Mouse (Mus musculus): Measurements from ENCODE around the gene Adam15.

Gene Adam15

GRCm38 (mm10) chr3:89354816-89355511 is 5.2 kb upstream of the Adam15 start:
- peak; percentile 80 to 86 for DNase-seq (ENCODE audit: low spot score in 2 of 2)

GRCm38 (mm10) chr3:89351271-89351670 is 1.5 kb upstream of the Adam15 start:
- DNase-seq (ENCODE audit: low spot score in 2 of 2) = no peak

GRCm38 (mm10) chr3:89348911-89349868 is 606 bp downstream of the Adam15 start:
- peak; percentile 26 to 59 for DNase-seq (ENCODE audit: low spot score in 2 of 2)

- DNase-seq (ENCODE audit: low spot score in 2 of 2) = peak in 1 of 2 experiments; percentile 35
These were observed 1.9 kb downstream of the Adam15 start for GRCm38 (mm10) chr3:89347916-89348315.

GRCm38 (mm10) chr3:89346815-89347540 is 2.8 kb downstream of the Adam15 start:
- DNase-seq (ENCODE audit: low spot score in 2 of 2) = no peak

- no peak for DNase-seq (ENCODE audit: low spot score in 2 of 2)
These were observed 6.5 kb downstream of the Adam15 start for GRCm38 (mm10) chr3:89343279-89343678.

- DNase-seq (ENCODE audit: low spot score in 2 of 2) = no peak
These were observed 8.0 kb downstream of the Adam15 start for GRCm38 (mm10) chr3:89341794-89342193.

GRCm38 (mm10) chr3:89340465-89340864 is 9.3 kb downstream of the Adam15 start:
- DNase-seq (ENCODE audit: low spot score in 2 of 2) = peak; percentile 60 to 64

- DNase-seq (ENCODE audit: low spot score in 2 of 2) = peak; percentile 58 to 72
These were observed 10.4 kb downstream of the Adam15 start for GRCm38 (mm10) chr3:89339416-89339815.

- peak in 1 of 2 experiments; percentile 48 for DNase-seq (ENCODE audit: low spot score in 2 of 2)
These were observed 11.8 kb downstream of the Adam15 start, which contains the start of gene Efna4 for GRCm38 (mm10) chr3:89337721-89338578. Gene Efna4, minus strand, starts transcription at chr3:89338028.

- no peak for DNase-seq (ENCODE audit: low spot score in 2 of 2)
These were observed 12.6 kb downstream of the Adam15 start for GRCm38 (mm10) chr3:89337062-89337720.

- no peak for DNase-seq (ENCODE audit: low spot score in 2 of 2)
These were observed 13.3 kb downstream of the Adam15 start for GRCm38 (mm10) chr3:89336529-89336928.

GRCm38 (mm10) chr3:89333053-89333452 is 16.7 kb downstream of the Adam15 start:
- no peak for DNase-seq (ENCODE audit: low spot score in 2 of 2)

GRCm38 (mm10) chr3:89332476-89332875 is 17.3 kb downstream of the Adam15 start:
- DNase-seq (ENCODE audit: low spot score in 2 of 2) = no peak

- DNase-seq (ENCODE audit: low spot score in 2 of 2) = no peak
These were observed 17.8 kb downstream of the Adam15 start for GRCm38 (mm10) chr3:89332013-89332412.

GRCm38 (mm10) chr3:89331561-89331960 is 18.2 kb downstream of the Adam15 start:
- no peak for DNase-seq (ENCODE audit: low spot score in 2 of 2)

GRCm38 (mm10) chr3:89330948-89331347 is 18.8 kb downstream of the Adam15 start:
- no peak for DNase-seq (ENCODE audit: low spot score in 2 of 2)

- DNase-seq (ENCODE audit: low spot score in 2 of 2) = no peak
These were observed 19.4 kb downstream of the Adam15 start for GRCm38 (mm10) chr3:89330346-89330745.

- no peak for DNase-seq (ENCODE audit: low spot score in 2 of 2)
These were observed 21.2 kb downstream of the Adam15 start for GRCm38 (mm10) chr3:89328623-89329022.

- DNase-seq (ENCODE audit: low spot score in 2 of 2) = no peak
These were observed 22.4 kb downstream of the Adam15 start for GRCm38 (mm10) chr3:89327371-89327870.
